Mouse (Mus musculus) 3134 (cell line): ENCODE data around the gene Fignl1.

Experiments used
- DNase-seq: peaks from one replicate; pipeline ENCODE4 v3.0.0-alpha.2; 2011; ENCODE audit warnings: low spot score; ENCODE audit not compliant: insufficient read length; ENCODE audit errors: extremely low read depth

Gene Fignl1

DNA sequence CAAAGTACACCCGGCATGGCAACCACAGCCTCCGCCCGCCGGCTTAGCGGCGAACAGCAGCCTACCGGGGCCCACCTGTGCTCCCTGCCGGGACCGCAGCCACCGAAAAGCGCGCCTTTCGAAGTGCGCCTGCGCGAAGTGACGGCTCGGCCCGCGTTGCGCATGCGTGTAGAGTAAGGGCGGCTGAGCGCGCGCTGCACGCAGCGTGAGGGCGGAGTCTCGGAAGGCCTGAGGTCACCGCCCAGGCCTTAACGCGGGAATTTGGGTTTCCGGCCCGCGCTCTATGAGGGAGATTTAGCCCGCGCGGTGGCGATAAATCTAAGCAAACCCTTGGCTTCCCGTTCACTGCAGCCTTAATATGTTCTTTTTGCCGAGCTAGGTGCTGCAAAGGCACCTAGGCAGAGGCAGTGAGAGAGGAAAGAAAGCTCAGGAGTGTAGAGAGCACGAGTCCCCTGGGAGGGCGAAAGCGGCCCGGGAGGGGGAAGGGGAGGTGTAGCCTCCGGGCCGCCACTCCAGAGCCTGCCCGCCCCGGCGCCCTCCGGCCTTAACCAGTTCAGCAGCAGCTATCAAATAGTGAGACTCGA lies at the start of gene Fignl1:
Gene Fignl1 (minus strand): TSS at position 143 of the 584 bp plus-strand sequence.
- DNase-seq: peak; percentile 94

DNA sequence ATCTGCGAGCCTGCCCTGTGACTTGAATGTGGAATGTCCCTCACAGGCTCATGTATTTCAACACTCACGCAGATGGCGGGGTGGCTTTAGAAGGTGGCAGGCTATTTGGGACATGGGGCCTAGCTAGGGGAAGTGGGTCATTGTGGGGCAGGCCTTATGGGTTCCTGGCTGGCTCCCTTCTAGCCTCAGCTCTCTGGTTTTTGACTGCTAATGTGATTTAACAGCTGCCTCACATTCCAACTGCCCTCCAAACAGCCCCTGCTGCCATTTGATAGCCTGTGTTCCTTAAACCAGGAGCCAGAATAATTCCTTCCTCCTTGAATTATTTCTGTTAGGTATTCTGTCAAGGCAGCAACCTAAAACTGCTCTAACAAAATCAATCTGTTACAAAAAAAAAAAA lies 48.2 kb upstream of the Fignl1 start:
- DNase-seq: no peak

DNA sequence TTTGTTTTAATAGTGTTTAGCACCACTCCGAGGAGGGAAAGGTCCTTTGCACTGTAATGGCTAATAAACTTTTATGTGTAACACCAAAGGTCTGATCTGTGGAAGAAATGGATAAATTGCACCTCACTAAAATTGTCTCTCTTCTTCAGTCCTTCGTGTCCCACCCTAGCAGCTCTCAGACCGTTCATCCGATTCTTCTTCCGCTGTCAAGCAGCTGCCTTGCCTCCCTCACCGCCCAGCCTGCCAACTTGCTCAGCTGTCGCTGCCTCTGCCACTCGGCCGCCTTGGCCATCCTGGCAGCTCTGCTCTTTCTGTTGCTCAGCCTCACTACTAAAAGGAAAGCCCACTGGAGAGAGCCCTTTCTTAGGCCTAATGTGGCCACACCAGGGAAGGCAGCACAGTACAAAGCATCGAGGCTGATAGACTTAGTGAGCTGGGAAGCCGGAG lies 46.9 kb upstream of the Fignl1 start:
- no peak for DNase-seq

DNA sequence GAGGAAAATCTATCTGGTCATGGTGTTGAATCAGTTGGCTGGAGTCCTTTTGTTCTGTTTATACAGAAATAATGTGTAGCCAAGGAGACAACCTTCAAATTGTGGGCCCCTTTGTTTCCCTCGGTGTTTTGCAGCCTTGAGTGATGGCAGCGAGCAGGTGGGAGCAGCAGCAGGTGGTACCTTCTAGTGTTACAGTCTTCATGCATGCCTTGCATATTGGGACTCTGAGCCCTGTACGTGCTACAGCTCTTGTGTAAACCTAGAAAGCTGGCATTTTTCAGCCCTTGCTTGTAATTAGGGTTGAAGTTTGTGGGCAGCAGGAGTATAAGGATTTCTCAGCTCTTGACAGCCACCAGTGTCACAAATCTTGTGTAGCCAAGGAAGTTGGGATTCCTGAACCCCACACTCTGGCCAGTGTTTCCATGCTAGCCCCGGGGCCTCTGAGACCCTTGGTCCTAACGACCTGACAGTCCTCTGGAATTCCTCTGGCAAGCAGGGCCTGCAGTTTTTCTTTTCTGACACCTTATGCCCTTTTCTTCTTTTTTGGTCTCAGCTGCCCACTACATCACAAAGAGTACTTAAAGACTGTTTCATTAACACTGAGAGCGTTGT lies 46.4 kb upstream of the Fignl1 start:
- DNase-seq: no peak

DNA sequence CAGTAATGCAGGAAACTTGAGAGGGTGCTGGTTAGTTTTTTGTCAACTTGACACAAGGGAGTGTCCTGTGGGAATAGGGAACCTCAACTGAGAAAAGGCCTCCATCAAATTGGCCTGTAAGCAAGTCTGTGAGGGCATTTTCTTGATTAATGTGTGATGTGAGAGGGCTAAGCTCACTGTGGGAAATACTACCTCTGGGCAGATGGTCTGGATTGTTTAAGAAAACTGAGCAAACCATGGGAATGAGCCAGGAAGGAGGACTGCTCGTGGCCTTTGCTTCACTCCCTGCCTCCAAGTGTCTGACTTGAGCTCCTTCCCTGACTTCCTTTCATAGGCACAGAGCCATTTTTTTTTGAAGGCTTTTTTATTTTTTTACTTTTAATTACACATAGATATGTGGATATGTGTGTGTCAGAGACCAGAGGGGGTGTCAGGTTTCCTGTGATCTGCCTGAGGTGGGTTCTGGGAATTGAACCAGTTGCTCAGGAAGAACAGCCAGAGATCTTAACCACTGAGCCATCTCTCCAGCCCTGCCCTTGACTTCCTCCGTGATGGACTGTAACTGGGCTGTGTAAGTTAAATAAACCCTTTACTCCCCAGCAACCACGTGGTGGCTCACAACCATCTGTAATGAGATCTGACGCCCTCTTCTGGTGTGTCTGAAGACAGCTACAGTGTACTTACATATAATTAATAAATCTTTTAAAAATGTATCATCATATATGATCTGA lies 45.1 kb upstream of the Fignl1 start:
- no peak for DNase-seq

DNA sequence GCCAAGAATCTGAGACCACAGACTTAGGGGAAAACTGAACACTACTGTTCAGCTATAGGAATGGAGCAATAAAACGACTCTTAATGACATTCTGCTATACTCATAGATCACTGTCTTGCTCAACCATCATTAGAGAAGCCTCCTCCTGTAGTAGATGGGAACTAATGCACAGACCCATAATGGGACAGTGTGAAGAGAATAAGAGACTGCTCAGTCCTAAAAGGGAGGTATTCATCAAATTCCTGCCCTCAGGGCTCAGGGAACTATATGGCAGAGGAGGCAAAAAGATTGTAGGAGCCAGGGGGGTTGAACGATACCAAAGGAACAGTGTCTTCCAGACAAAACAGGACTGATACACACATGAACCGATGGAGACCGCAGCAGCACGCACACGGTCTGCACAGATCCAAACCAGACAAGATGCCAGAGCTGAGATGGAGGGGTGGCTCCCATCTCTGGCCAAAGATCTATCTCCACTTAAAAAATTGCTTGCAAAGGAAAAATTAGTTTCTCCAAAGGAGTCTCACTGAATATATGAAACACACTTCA lies 43.3 kb upstream of the Fignl1 start:
- no peak for DNase-seq

DNA sequence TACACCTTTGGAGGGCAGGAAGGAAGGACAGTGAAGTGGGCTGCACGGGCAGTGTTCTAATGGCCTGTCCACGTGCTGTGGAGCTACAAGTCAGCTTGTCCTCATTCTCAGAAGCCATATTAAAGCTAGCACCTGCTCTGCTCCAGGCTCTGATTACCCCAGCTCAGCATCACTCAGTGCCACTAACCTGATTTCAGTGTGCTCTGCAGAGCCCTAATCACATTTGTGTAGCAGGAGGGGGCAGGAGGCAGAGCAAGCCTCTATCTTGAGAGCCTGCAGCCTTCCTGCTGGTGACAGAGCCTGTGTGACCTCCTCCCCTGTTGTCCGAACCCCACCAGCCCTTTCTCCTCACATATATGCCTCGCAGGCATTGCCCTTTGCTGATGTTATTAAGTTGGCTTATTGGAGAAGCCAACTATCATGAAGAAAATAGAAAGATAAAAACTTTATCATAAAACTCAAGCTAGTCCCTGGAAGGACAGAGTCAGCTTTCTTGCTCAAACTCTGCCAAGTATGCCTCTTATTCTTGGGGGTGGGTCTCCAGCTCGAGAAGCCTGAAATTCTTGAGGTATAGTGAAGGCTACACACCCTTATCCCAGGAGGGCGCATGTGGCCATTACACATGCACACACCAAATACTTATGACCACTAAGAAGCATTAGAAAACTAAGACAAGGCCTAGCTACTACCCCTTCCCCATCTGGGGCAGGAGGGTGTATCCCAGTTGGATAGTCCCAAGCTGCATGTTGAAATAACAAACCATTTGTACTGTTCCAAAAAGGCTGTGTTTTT lies 41.9 kb upstream of the Fignl1 start:
- DNase-seq: no peak

DNA sequence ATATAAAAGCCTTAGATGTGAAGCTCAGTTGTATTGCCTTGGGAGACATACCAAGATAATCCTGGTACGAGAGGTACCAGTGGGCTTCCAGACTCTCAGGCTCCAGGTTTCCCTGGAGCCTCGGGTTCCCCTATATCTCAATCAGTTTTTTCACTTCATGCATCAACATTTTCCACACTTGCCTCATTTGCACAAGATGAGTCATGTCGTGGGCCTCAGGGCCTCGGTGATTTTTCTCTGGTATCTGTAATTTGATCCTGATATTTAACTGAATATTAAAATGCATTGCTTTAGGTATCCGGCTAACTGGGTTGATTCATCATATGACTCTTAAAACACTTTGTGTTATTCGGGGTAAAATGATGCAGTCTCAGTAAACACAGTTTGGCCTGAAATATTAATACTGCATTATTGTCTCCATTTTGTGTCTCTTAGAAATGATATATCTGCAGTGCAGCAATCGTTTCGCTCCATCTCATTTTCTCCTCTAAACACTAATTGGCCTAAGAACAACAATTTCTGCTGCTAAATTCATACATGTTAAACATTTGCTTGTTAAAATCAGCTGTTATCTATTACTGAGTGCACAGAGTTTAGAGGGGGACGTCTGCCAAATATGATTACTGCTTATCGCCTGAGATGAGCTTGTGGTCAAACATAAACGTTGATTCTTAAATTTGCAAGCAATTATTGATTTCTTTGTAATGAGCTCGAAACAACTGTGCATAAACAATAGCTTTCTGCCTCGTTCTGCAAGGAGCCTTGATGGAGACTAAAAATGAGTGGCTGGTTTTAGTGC lies 41.0 kb upstream of the Fignl1 start:
- no peak for DNase-seq

DNA sequence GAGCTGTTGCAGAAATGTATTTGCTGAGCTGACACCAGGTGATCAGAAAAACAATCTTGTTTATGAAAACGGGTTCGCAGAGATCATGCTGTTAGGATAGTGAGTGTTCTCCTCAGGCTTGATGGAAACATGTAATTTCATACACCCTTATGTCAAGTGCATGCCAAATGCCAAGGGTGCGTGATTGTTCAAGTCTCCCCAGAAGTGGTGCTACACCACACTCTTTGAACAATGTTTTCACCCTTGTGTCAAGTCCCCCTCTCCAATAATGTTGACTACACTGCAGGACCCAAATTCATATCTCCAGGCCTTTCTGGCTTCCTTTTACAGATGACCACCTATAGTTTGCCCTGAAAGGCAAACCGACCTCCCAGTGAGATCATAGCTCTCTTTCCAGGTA lies 39.7 kb upstream of the Fignl1 start:
- DNase-seq: no peak

DNA sequence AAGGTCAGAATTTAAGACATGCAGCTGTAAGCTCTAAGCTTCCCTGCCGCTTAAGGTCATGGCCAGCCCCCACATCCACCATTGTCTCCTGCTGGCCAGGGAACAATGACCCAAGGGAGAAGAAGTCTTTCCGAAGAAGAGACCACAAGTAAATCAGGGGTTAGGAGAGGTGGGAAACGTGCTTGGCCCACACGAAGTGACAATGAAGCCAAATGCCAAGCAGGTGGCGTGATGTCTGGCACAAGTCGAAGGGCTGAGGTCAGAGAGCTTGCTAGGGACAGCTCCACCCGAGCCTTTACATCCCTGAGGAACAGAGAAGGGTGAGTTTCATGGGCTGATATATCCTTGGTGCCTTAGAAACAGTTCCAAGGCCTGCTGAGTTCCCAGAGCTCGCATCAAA lies 36.3 kb upstream of the Fignl1 start:
- no peak for DNase-seq

DNA sequence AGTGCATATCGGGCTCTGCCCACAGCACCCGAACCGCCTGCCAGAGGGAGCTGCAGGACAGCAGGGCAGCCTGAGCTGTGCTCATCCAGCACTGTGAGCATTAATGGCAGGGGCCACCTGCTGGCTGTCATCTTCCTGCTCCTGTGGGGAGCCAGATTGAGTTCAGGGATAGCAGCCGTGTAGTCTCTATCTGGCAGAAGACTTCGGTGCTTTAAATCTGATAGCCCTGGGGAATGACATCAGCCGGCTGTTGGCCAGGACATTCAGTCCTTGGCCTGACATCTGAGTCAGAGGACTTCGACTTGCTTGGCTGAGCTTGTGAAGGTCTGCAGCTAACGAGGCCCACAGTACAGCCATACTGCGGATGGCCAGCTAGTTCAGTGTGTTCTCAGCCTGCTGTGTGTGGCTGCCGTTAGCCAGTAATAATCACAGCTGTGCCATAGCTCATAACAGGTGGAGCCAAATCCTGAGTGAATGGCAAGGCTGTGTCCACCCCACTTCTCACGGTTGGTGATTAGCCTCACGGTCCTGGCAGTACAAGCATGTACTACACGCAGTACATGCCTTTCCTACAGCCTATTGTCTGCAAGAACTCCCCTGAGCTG lies 35.7 kb upstream of the Fignl1 start:
- DNase-seq: peak; percentile 52

DNA sequence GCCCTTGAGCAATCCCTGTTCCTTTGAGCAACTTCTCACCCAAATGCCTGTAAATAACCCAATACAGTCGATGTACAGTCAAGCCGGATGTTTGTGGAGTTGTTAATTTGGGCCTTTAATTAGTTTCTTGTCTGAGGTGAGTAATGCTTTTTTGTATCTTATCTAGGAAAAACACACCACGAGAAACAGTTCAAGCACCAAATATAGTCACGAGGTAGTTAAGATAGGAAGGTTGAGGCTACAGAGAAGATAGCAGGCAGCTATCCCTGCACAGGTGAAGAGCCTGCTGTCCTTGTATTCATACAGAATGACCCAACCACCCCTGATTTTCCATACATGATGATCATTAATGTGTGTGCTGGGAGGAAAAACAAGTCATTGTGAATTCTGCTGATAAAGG lies 32.8 kb upstream of the Fignl1 start:
- DNase-seq: no peak

DNA sequence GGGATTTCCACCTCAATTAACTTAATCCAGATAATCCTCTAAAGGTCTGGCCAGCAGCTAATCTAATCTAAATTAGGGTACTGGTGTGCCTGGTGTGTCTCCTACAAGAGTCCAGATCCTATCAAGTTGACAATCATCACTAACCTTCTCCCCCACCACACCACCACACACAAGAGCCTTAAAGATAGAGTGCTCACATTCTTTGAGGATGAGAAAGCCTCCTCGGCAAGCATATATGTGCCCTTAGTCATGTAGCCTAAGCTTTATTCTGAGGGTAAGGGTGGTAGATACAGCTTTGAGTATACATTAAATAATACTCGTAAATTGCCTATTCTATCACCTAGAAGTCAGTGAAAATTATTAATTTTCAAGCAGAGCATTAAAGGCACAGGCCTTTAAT lies 32.0 kb upstream of the Fignl1 start:
- peak; percentile 28 for DNase-seq

DNA sequence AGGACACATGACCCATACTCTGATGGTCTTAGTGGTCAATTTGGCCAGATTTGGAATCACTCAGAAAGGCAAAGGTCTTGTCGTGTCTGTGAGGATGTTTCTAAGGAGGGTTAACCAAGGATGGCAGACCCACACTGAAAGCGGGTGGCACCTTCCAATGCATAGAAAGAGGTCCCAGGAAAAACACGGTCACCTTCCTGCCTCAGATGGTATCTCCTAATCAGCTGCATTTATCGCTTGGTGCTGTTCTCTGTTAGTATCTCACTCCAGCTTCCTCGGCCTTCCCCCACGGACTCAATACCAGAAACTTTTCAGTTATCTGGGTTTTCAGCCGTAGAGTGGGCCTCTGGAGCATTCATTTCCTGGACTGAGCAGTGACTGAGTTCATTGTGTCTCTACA lies 31.1 kb upstream of the Fignl1 start:
- no peak for DNase-seq

DNA sequence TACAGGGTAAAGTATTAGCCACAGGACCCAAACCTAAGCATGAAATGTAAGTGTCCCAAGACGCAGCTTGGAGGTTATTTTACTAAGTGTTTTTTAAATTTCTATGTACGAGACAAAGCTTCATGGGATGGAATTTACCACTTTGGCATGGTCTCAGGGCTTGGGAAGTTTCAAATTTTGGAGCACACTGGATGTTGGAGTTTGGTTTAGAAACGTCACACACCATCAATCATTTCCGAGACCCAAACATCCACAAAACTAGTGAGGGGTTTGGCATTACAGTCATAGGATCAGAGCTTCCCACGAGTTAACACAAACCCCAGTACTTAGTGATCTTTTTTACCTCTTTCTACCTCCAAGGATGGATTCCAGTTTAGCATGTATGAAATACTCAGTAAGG lies 28.6 kb upstream of the Fignl1 start:
- no peak for DNase-seq

DNA sequence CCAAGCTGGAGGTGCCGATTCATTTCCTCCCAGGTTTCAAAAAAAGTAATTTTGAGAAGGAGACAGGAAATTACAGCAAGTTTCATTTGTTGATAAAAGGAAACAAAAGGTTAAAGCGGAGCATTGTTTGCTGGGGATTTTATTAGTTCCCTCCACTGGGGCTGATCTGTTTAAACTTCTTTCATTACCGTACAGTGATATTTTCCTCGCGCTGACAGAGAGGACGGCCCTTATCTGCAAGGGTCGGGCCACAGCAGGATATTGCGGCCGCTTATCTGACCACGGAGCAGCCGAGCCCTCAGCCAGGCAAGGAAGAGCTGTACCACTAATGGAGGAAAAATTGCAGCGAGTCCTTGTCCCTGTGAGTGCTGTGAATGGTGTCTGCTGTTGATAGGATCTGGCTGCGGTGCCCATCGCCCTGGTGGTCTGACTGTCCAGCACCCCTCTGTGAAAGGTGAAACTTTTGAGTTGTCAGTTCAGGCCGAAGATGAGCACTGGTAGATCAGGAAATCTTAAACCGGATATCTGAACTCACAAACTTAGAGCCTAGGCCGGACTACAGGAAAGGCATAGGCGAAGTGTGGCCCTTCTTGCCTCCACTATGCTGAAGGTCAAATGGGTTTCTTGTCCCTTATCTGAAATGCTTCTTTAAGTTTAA lies 28.1 kb upstream of the Fignl1 start:
- no peak for DNase-seq

DNA sequence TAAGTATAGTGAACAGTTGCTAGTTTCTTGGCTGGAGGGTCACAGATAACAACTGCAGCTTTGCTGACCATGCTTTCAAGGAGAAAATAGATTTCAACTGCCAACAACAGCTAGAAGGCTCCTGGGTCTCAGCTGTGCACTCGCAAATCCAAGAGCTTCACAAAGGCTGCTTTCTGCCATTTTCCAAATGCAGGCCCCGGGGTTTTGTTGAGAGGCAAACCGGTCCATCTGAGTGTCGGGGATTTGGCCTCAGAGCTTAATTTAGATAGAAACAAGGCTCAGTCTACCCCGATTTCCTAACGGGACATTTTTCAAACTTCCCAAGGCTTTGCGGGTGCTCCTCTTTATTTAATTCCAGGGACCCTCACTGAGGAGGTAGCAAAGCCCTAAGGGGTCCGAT lies 27.5 kb upstream of the Fignl1 start:
- no peak for DNase-seq

DNA sequence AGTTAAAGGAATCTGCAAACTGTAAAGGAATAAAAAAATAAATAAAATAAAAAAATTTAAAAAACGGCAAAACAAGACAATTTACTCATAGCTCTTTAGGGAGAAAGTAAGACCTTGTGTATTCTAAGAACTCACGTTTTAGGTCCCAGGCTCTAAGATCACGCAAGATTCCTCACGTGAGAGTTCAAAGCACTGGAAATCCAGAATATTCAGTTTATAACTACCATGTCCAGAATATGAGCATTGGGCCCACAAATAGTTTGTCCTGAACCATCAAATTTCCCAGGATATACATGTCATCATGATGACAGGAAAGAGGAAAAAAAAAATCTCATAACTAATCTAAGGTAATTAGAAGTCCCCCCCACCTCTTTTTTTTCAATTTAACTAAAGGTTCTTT lies 27.0 kb upstream of the Fignl1 start:
- DNase-seq: no peak

DNA sequence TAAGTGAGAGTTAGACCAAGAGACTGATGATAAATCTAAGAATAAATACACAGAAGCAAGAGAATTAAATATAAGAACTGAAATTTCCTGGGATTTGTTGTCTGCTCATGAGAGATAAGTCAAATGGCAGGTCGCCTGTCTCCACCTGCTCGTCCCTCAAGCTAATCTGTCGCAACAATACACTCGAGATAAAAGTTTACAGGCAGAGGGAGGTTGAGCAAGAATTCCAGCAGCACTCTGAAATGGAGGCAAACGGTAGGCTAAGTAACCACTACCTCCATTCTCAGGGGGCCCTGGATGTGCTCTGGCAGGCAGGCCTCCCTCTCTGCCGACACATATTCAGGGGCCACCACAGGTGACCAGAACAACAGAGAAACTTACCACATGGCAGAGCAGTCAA lies 26.6 kb upstream of the Fignl1 start:
- DNase-seq: no peak
